Mouse (Mus musculus) stomach, embryonic 16.5 days (tissue): ENCODE data around the gene Dcaf17. TPM values are rescaled to one million over a fixed set of nuclear protein-coding genes. Genes with fewer than 3 reads are reported as not detected.
A peak's percentile ranks its signal among the peaks of the same experiment; 100 is the strongest.

Experiments used
- ATAC-seq: fragments of 200-750 bp; cut with Nextera tagmentation; 2 replicates; pipeline ENCODE4 v1.8.0; 2017; ENCODE audit warnings: moderate number of reproducible peaks, moderate TSS enrichment; ENCODE audit not compliant: insufficient read depth, low FRiP score
- H3K27ac ChIP-seq: fragments of 300-500 bp; sonication (generic); 2 replicates; pipeline ENCODE4 v1.5.1; 2014; ENCODE audit warnings: low read length
- H3K27me3 ChIP-seq: fragments of 300-500 bp; sonication (generic); 2 replicates; pipeline ENCODE4 v1.6.1; 2014; ENCODE audit warnings: low read length, control low read depth, mixed read lengths; ENCODE audit not compliant: control insufficient read depth, insufficient read depth
- H3K36me3 ChIP-seq: fragments of 300-500 bp; sonication (generic); 2 replicates; pipeline ENCODE4 v1.6.1; 2014; ENCODE audit warnings: low read length; ENCODE audit not compliant: control insufficient read depth, insufficient read depth
- H3K4me1 ChIP-seq: fragments of 300-500 bp; sonication (generic); 2 replicates; pipeline ENCODE4 v1.6.1; 2014; ENCODE audit warnings: low read length, control low read depth, mixed read lengths; ENCODE audit not compliant: control insufficient read depth, insufficient read depth
- H3K4me2 ChIP-seq: fragments of 300-500 bp; sonication (generic); 2 replicates; pipeline ENCODE4 v1.6.1; 2014; ENCODE audit warnings: low read depth, low read length, mixed read lengths
- H3K4me3 ChIP-seq: fragments of 300-500 bp; sonication (generic); replicated peaks from 2 replicates; pipeline ENCODE4 v1.5.1; 2014; ENCODE audit warnings: mild to moderate bottlenecking, low read length
- H3K9ac ChIP-seq: fragments of 300-500 bp; sonication (generic); 2 replicates; pipeline ENCODE4 v1.6.1; 2014; ENCODE audit warnings: low read length
- H3K9me3 ChIP-seq: fragments of 300-500 bp; sonication (generic); replicated peaks from 2 replicates; pipeline ENCODE4 v1.6.1; 2016; ENCODE audit warnings: low read length, control low read depth; ENCODE audit not compliant: control insufficient read depth
- WGBS: fragments of 180-500 bp; shearing (Covaris S2); extraction: QIAGEN DNeasy Blood & Tissue Kit; methylation state at CpG from one replicate; pipeline ENCODE4 v1.1.7; 2014; 5-methylcytosine and 5-hydroxymethylcytosine counted together
- polyA plus RNA-seq: library from polyadenylated mRNA; unstranded; fragments of >200 nt; fragmentation: Nextera tagmentation; extraction: Ambion mirVana; gene quantifications from 2 replicates; pipeline ENCODE4 v1.2.1, GENCODE M21; 2015

The Dcaf17 gene
- polyA plus RNA-seq, 1 experiment from 2014 or later = 43.1 TPM

- ATAC-seq = no peak
- H3K9me3 ChIP-seq = no peaks in the 10 kb centered on the region
- H3K4me3 ChIP-seq = no peak overlapping the region
- H3K27me3 ChIP-seq = no peaks in the 10 kb centered on the region
- no peak overlapping the region for H3K4me2 ChIP-seq
- 43% methylated on average over 12 of the region's 12 CpGs for WGBS
- no peak overlapping the region for H3K27ac ChIP-seq
- H3K4me1 ChIP-seq = no peaks in the 10 kb centered on the region; the same call in 1 of the 2 replicates
- 0 out of 2 replicates have a peak overlapping the region, but pooled peaks have one; percentile 14 for H3K9ac ChIP-seq
- no peaks in the 10 kb centered on the region for H3K36me3 ChIP-seq
Observed at GRCm38 (mm10) chr2:71025576-71026315, 29.4 kb upstream of the Dcaf17 start.

- 42% methylated on average over 5 of the region's 5 CpGs for whole genome bisulfite sequencing
- Histone ChIP-seq H3K9ac (no peak overlapping the region), H3K4me3 (no peak overlapping the region), H3K27me3 (no peaks in the 10 kb centered on the region), H3K9me3 (no peaks in the 10 kb centered on the region), H3K36me3 (no peaks in the 10 kb centered on the region), H3K4me1 (no peaks in the 10 kb centered on the region; the same call in 1 of the 2 replicates), H3K4me2 (no peak overlapping the region), H3K27ac (no peak overlapping the region)
- peak; percentile 56 for ATAC-seq
Observed at GRCm38 (mm10) chr2:71026787-71027186, 28.3 kb upstream of the Dcaf17 start.

GRCm38 (mm10) chr2:71027631-71028030 is 27.5 kb upstream of the Dcaf17 start:
- no peaks in the 10 kb centered on the region for H3K27me3 ChIP-seq
- no peak for ATAC-seq
- 98% methylated on average over 9 of the region's 9 CpGs for WGBS

DNA sequence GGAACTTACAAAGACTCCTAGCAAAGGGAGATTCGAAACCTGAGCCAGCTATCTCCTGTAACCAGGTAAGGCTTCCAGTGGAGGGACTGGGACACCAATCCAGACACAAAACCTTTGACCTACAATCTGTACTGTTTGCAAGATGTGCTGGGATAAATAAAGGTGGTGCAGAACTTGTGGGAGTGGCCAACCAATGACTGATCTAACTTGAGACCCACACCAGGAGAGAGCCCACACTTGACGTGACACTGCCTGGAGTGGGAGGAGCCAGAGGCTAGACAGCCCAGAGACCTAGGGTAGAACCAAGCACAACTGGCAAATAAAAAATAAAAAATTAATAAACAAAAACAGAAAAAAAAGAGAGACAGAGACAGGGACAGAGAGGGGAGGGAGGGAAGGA is 24.5 kb upstream of the Dcaf17 start:
- no peaks in the 10 kb centered on the region for H3K27me3 ChIP-seq
- WGBS = 74% methylated on average over 2 of the region's 2 CpGs
- H3K9me3 ChIP-seq = no peaks in the 10 kb centered on the region
- no peak overlapping the region for H3K4me3 ChIP-seq
- H3K4me1 ChIP-seq = no peaks in the 10 kb centered on the region; the same call in 1 of the 2 replicates
- no peak overlapping the region for H3K9ac ChIP-seq
- H3K27ac ChIP-seq = no peak overlapping the region
- H3K36me3 ChIP-seq = no peaks in the 10 kb centered on the region
- H3K4me2 ChIP-seq = no peak overlapping the region
- ATAC-seq = no peak

More at GRCm38 (mm10) chr2:71027631-71028030, 27.5 kb upstream of the Dcaf17 start:
- H3K36me3 ChIP-seq = no peaks in the 10 kb centered on the region
- H3K27ac ChIP-seq = no peak overlapping the region
- no peaks in the 10 kb centered on the region; the same call in 1 of the 2 replicates for H3K4me1 ChIP-seq
- H3K4me2 ChIP-seq = no peak overlapping the region
- no peaks in the 10 kb centered on the region for H3K9me3 ChIP-seq
- no peak overlapping the region for H3K9ac ChIP-seq
- no peak overlapping the region for H3K4me3 ChIP-seq

- Histone ChIP-seq H3K4me1 (no peaks in the 10 kb centered on the region), H3K36me3 (no peaks in the 10 kb centered on the region), H3K9ac (no peak overlapping the region), H3K27me3 (no peaks in the 10 kb centered on the region), H3K4me2 (no peak overlapping the region), H3K9me3 (no peaks in the 10 kb centered on the region), H3K4me3 (no peak overlapping the region), H3K27ac (no peak overlapping the region)
- 74% methylated on average over 18 of the region's 18 CpGs for WGBS
- no peak for ATAC-seq
Observed at GRCm38 (mm10) chr2:71031973-71032794, 22.9 kb upstream of the Dcaf17 start.

- no peak overlapping the region for H3K9ac ChIP-seq
Observed at GRCm38 (mm10) chr2:71033014-71033413, 22.1 kb upstream of the Dcaf17 start.

DNA sequence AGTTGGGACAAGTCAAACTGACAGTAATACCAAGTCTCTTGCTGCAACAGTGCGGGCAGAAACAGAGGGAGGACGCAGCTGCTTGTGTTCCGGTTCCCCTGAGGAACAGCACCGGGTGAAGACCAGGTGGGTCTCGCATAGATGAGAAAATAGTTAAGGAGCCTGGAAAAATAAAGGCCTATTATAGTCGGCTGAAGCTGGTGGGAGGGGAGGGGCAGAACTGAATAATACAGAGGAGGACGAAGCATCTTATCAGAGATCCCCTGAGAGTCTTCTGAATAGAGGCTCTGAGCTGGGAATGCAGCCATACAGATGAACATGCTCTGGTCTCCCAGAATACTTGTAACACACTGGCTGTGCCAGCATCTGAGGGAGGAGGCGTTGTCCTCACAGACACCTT is 21.1 kb upstream of the Dcaf17 start:
- Histone ChIP-seq H3K4me1 (no peaks in the 10 kb centered on the region), H3K27ac (no peak overlapping the region), H3K27me3 (no peaks in the 10 kb centered on the region), H3K36me3 (no peaks in the 10 kb centered on the region), H3K9ac (no peak overlapping the region), H3K9me3 (no peaks in the 10 kb centered on the region), H3K4me2 (no peak overlapping the region), H3K4me3 (no peak overlapping the region)
- ATAC-seq = no peak
- 66% methylated on average over 8 of the region's 8 CpGs for WGBS

More at GRCm38 (mm10) chr2:71033014-71033413, 22.1 kb upstream of the Dcaf17 start:
- H3K36me3 ChIP-seq = no peaks in the 10 kb centered on the region
- no peak overlapping the region for H3K4me3 ChIP-seq
- no peaks in the 10 kb centered on the region for H3K9me3 ChIP-seq
- WGBS = 86% methylated on average over 4 of the region's 4 CpGs
- no peak overlapping the region for H3K27ac ChIP-seq
- H3K4me1 ChIP-seq = no peaks in the 10 kb centered on the region
- no peak for ATAC-seq
- no peaks in the 10 kb centered on the region for H3K27me3 ChIP-seq
- H3K4me2 ChIP-seq = no peak overlapping the region

DNA sequence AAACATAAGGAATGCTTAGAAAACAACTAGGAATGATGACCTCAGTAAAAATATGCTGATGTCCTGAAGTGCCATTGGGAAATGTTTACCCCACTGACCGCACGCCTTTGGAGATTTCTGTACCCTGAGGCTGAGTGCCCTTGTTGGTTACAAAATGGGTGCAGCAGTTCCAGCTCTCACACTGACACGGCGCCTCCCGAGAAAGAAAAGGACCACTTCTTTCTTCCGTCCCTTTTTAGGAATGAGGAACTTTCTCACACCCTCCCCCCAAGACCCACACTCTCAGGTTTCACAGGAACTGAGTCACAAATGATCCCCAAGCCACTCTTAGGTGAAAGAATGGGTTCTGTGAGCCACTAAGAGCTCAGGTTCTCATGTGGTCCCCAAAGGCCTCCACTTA is 17.7 kb upstream of the Dcaf17 start:
- Histone ChIP-seq H3K9me3 (no peaks in the 10 kb centered on the region), H3K27me3 (no peaks in the 10 kb centered on the region), H3K27ac (no peak overlapping the region), H3K9ac (no peak overlapping the region), H3K4me1 (no peaks in the 10 kb centered on the region), H3K36me3 (no peaks in the 10 kb centered on the region), H3K4me2 (no peak overlapping the region), H3K4me3 (no peak overlapping the region)
- no peak for ATAC-seq
- 81% methylated on average over 6 of the region's 6 CpGs for WGBS

- H3K36me3 ChIP-seq = no peaks in the 10 kb centered on the region
- no peaks in the 10 kb centered on the region for H3K27me3 ChIP-seq
- no peaks in the 10 kb centered on the region for H3K4me1 ChIP-seq
- WGBS = 41% methylated on average over 11 of the region's 11 CpGs
- H3K4me3 ChIP-seq = no peak overlapping the region
- peak overlapping the region; percentile 15 for H3K4me2 ChIP-seq
- H3K27ac ChIP-seq = no peak overlapping the region
- peak; percentile 72; the same call in 1 of the 2 replicates for ATAC-seq
- H3K9ac ChIP-seq = no peak overlapping the region
- H3K9me3 ChIP-seq = no peaks in the 10 kb centered on the region
Observed at GRCm38 (mm10) chr2:71039522-71040121, 15.5 kb upstream of the Dcaf17 start.
